Mouse (Mus musculus): ENCODE results near the gene Clec4g.
"Not testable (repeated sequence)": the region's sequence is repeated elsewhere in the genome, so short reads cannot be mapped to it uniquely, and the experiment has no call there.

Gene Clec4g

DNA sequence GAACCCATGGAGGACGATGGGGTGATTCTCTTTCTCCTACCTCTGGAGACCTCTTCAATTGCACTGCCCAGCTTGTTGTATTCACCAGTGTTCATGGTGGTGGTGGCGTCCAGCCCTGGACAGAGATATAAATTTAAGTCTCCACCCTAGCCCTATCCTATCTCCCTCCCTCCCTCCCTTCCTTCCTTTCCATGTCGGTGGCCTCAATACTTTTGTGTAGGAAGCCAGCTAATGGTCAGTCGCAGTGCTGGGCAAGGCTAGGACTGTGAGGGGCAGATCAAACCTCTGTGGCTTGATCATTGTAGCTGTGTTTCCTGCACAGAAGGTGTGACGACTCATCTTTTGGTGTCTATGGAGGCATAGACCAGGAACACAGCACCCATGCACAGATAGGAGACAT lies at the start of gene Clec4g:
Gene Clec4g (minus strand): TSS at position 101 of the 400 bp plus-strand sequence.
- DNase-seq (ENCODE audit: low spot score in 2 of 2) = no peak

DNA sequence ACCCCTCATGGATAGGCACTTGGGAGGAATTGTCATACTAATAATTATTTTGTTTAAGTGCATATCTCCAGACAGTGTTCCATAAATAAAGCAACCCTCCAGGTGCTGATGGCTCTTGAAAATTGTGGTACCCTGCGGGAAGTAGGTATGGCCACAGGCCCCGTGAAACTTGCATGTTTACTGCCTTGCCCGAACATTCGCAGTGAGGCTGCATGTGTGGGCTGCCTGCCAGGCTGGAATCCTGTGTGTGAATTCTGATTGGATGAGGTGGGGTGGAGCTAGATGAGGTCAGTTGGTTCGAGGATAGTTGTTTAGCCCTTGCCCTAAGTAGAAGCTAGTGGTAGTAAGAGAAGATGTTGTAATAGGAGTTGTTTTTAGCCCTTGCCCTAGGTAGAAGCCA lies 48.2 kb upstream of the Clec4g start:
- not testable (repeated sequence) for DNase-seq (ENCODE audit: low spot score in 2 of 2)

DNA sequence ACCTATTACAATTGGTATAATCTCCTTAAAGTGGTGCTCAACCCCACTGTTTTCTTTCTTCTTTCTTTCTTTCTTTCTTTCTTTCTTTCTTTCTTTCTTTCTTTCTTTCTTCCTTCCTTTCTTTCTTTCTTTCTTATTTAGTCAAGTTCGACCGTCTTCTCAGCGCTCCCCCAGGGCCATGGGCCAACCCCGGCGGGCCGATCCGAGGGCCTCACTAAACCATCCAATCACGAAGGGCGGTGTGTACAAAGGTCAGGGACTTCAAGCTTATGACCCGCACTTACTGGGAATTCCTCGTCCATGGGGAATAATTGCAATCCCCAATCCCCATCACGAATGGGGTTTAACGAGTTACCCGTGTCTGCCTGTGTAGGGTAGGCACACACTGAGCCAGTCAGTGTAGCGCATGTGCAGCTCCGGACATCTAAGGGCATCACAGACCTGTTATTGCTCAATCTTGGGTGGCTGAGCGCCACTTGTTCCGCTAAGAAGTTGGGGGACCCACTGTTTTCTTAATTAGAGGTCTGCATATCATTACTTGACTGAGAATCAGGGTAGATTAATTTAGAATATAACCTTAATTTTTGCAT lies 33.9 kb upstream of the Clec4g start:
- DNase-seq (ENCODE audit: low spot score in 2 of 2) = peak; percentile 31 to 72

DNA sequence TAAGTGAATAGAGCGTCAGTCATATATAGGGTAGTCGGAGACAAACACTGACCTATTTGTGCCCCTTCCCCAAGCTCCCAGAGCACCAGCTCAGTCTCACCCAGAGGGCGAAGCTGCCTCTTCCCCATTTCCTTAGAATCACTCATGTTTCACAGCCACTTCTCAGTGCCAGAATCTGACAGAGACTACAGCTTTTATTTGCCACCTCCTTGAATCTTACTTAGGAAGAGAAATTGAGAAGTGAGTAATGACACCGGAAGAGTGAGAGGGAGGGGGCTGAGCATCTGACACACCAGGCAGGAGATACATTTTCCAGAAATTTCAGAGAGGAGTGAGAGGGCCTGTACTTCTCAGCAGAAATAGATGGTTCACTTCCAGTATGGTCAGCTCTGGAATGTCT lies 28.3 kb upstream of the Clec4g start, which contains the start of gene Cd209a:
Gene Cd209a (minus strand): TSS at position 224 of the 400 bp plus-strand sequence.
- no peak for DNase-seq (ENCODE audit: low spot score in 2 of 2)

GRCm38 (mm10) chr8:3736947-3737346 lies 16.5 kb upstream of the Clec4g start:
- no peak for DNase-seq (ENCODE audit: low spot score in 2 of 2)

DNA sequence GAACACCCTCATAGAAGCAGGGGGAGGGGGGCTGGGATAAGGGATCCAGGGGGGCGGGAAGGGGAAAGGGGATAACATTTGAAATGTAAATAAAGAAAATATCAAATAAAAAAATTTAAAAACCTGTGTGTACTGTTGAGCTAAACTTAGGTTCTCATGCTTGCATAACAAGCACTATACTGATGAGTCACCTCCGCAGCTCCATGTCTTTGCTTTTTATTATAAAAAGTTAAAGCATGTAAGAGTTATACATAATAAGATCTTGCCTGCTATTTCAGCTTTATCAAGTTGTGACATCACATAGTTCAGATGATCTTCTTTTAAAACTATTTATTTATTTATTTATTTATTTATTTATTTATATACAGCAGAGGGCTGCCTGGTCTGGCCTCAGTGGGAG lies 15.1 kb upstream of the Clec4g start:
- DNase-seq (ENCODE audit: low spot score in 2 of 2) = no peak

- no peak for DNase-seq (ENCODE audit: low spot score in 2 of 2)
Measured at GRCm38 (mm10) chr8:3734084-3734483, 13.6 kb upstream of the Clec4g start.

DNA sequence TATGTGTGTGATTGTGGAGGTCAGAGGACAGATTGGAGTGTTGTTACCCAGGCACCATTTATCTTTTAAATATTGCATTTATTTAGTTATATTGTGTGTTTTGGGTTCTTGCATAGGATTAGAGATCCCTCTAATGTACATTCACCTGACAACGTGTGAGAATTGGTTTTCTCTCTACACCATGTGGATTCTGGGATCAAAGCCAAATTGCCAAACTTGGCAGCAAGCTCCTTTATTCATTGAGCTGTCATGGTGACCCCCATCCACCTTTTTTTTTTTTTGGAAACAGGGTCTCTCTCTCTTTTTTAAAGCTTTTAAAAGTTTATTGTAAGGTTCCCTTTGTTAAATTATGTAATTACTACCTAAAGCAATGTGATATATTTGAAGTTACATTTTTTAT lies 590 bp upstream of the Clec4g start:
- DNase-seq (ENCODE audit: low spot score in 2 of 2) = no peak

DNA sequence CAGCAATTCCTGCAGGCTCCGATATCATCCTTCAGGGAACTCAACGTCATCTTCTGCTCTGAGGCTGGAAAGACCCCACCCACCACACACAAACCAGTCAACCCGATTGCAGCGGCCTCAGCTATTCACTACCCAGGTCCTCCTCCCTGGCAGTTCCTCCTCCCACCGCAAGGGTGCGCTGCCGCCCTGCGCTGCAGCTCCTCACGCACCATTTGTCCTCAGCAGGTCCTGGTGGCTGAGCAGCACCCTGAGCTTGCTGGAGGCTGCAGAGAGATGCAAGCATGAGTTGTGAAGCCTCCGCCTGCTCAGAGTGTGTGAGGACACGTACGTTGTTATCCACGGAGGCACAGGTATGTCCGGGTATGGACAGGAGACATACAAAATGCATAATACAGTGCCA lies 1.9 kb downstream of the Clec4g start:
- peak; percentile 44 to 66 for DNase-seq (ENCODE audit: low spot score in 2 of 2)

DNA sequence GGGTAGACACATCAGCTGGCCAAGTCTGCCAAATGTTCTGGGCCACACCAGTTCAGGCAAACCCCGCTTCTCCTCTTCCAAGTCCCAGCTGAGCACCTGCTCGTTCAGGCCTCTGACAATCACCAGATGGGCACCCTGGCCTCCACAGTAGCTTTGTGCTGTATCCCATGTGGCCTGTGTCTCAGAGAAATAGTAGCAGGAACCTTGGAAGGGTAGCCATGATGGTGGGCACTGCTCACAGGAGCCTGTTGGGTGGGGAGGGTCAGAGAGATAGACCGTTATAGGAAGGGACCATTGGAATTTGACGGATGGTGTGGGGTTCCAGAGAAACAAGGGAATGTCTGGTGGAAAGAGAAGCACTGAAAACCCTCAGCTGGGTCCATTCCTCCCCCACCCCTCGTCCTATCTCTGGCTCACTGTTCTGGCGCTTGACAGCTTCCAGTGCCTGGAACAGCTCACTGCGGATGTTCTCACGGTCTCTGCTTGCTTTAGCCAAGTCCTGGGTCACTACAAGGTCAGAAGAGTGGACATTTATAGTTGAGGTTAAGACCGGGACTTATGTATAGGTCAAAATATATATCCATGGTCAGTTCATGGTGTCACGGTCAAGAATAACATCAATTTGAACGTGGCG lies 3.0 kb downstream of the Clec4g start:
- no peak for DNase-seq (ENCODE audit: low spot score in 2 of 2)

DNA sequence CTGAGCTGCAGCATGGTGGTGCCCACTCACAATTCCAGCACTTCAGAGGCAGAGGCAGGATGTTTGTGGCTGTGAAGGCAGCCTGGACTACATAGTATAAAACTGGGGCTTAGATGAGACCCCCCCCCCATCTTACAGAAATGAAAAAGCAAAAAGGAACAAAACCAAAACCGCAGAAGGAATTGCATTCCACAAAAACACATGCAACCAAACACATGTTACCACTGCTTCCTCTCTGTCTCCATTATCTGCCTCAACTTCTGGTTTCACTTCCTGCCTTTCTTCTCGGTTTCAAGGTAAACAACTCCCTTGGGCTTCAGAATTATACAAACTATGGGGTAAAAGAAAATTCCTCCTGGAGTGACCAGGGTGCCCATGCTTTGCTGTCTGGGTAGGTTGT lies 8.8 kb downstream of the Clec4g start:
- no peak for DNase-seq (ENCODE audit: low spot score in 2 of 2)

DNA sequence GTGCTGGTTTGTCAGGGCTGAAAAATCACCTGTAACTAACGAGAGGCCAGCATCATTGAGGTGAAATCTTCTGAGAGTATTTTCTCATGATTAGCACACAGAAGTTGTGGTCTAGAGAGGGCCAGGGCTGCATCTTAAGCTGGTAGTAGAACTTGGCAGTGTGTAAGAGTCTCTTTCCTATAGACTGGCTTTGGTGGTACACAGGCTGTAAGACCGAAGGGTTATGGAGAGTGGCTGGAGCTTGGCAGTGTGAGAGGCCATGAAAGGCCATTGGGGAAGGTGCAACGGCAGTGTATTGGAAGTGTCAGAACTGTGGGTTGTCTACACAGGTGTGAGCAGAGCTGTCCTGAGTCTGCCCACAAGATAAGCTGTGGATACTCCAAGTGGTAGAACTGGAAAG lies 10.1 kb downstream of the Clec4g start:
- no peak for DNase-seq (ENCODE audit: low spot score in 2 of 2)

DNA sequence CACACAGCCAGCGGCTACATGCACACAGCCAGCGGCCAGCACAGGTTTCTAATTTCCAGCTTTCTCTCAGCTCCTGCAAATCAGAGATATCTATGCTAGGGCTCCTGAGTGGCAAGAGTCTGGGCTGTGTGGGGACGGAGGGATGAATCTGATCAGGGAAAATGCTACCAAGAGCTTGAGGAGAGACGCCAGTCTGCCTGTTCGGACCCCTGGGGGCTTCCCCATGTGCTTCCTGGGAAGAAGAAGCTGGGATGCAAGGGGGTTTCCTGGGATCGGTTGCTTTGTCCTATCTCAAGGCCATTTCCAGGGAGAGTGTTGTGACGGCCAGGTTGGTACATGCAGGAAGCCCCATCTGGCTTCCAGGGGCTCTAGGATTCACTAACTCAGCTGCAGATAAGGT lies 12.8 kb downstream of the Clec4g start:
- DNase-seq (ENCODE audit: low spot score in 2 of 2) = no peak

DNA sequence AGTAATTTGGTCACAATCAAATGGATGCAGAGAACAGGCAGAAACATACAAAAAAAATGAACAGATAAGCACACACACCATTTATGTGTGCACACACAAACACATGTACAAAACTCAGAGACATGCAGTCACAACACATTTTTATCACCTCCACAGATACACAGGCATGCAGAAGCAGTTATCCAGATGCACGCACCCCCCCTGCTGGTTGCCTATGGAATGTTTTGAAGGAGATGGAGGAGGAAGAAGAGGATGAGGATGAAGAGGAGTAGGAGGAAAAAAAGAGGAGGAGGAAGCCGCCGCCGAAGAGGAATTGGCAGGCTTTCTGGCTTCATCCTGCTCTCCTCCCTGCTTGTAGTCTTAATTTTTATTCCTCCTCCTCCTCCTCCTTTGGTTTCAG lies 14.7 kb downstream of the Clec4g start:
- DNase-seq (ENCODE audit: low spot score in 2 of 2) = no peak

DNA sequence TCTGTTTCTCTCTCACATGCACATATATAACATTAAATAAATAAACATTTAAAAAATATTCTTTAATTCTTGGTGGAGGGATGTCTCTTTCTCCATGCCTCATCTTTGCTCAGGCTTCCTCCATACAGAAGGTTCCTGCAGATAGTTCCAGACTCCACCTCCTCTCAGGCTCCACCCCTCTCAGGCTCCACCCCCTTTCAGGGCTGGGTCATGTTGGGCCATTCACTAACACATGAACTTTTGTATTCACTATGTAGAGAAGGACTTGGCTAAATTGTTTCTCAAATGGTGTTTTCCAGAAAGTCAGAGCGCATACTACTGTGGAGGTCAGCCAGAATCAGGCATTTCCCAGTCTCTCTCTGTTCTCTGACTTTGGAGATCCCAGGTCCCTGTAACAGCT lies 19.0 kb downstream of the Clec4g start:
- DNase-seq (ENCODE audit: low spot score in 2 of 2) = no peak

DNA sequence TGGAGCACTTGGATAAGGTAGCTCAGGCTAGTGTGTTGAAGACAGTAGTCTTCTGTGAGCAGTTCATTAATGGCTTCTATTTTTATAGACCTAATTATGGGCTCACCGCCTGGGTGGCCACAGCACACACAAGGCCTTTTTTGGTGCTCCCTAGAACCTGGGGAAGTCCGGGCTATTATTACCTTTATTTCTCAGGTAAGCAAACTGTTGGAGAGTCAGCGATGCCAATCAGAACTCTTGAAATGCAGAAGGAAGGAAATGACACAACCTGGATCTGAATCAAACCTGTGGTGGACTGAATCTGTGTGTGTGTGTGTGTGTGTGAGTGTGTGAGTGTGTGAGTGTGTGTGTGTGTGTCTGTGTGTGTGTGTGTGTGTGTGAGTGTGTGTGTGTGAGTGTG lies 26.3 kb downstream of the Clec4g start, which contains the start of gene Fcer2a:
Gene Fcer2a (minus strand): TSS at position 55 of the 400 bp plus-strand sequence.
- DNase-seq (ENCODE audit: low spot score in 2 of 2) = no peak

- no peak for DNase-seq (ENCODE audit: low spot score in 2 of 2)
Measured at GRCm38 (mm10) chr8:3690774-3691173, 29.7 kb downstream of the Clec4g start.

- no peak for DNase-seq (ENCODE audit: low spot score in 2 of 2)
Measured at GRCm38 (mm10) chr8:3687537-3687936, 32.9 kb downstream of the Clec4g start.

GRCm38 (mm10) chr8:3685422-3685821 lies 35.0 kb downstream of the Clec4g start:
- no peak for DNase-seq (ENCODE audit: low spot score in 2 of 2)

- DNase-seq (ENCODE audit: low spot score in 2 of 2) = no peak
Measured at GRCm38 (mm10) chr8:3684530-3684929, 35.9 kb downstream of the Clec4g start.

DNA sequence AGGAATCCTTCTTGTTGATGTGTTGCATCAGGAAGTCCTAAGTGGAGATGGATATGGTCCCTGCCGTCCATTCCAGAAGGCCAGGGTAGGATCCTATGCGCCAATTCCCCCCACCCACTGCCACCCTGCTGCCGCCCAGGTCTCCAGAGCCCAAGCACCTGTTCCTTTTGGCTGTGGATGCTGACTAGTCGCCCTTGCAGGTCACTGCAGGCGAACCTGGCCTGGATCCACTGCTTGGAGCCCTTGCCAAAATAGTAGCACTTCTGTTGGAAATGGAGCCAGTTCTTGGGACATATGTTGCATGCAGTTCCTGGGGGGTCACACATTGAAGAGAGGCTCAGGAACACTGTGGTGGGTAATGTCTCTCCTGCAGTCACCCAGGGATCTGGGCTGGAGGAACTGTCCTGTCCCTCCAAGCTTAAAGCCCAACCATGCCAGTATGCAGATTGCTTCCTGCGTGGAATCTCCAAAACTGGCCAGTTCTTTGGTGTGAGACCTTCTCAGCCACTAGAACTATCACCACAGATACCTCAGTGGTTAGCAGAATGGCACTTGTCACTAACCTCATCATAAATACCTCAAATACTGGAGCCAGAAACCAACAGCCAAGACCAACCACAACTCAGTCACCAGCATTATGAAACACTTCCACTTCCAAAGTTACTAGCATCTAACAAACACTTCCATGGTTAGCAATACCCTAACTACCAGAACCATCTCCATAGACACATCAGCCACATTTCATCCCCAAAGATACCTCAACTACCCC lies 36.9 kb downstream of the Clec4g start:
- DNase-seq (ENCODE audit: low spot score in 2 of 2) = no peak

DNA sequence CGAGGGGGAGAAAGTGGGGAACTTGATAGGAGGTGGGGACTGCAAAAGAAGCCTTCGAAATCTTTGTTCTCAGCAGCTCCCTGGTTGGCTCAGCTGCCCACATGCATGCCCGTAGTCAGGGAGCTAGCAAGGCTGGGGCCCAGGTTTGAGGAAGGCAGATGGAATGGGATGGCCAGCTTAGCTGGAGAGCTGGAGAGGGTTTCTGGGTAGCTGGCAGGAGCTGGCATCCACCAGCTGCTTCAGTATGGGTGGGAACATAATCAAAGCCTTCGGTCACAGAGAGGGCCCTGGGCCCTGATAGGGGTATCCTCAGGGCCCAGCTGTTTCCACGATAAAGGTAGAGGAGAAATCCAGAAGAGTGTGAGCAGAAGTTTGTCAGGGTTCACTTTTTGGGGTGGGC lies 38.0 kb downstream of the Clec4g start:
- no peak for DNase-seq (ENCODE audit: low spot score in 2 of 2)

DNA sequence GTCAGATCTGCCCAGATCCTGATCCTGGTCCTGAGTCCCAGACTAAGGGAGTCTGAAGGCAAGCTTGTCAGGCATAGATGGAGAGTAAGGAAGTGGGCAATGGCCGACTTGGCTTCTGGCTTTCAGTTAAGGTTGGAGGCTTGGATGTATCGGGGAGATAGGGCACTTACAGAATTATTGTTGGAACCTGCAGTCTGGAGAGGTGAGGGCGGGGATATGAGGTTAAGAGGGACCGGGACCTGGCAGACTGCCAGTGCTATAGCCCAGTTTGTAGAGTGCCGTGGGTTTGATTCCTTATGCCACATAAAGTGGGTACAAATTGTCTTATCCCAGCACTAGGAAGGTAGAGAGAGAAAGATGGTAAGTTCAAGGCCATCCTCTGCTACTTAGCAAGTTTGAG lies 40.8 kb downstream of the Clec4g start:
- DNase-seq (ENCODE audit: low spot score in 2 of 2) = no peak
